Mouse (Mus musculus) heart, postnatal 0 days (tissue): ENCODE results near the gene Cnn2.

Experiments
- CTCF ChIP-seq: IDR thresholded peaks from 2 replicates; pipeline ENCODE4 v1.5.1; 2016; ENCODE audit warnings: antibody characterized with exemption, control low read depth, low read depth
- EP300 ChIP-seq: IDR thresholded peaks from 2 replicates; pipeline ENCODE4 v1.6.1; 2016; ENCODE audit warnings: antibody characterized with exemption, low read depth

DNA sequence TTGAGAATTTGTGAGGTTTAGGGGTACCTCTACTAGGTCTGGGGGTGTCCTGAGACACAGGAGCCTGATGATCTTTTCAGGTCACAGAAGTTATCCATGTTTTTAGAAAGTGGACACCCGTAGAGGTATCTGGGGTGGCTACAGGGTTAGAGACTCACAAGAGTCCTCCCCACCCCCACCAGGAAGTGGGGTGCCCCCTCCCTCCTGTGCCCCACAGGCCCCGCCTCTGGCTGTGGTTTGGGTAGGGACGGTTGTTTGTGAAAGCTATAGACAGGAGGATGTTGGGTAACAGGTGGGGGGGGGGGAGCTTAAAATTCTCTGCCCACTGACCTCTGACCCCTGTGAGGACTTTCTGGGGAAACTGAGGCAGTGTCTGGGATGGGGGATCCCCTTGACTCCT lies 29.0 kb downstream of the Cnn2 start:
- no peak for TF ChIP-seq CTCF
- TF ChIP-seq EP300: no peak
